Mouse (Mus musculus): ENCODE measurements around the gene Olfr510. TPM values are rescaled to one million over a fixed set of nuclear protein-coding genes. Genes with fewer than 3 reads are reported as not detected.
"Not testable (repeated sequence)": the region's sequence is repeated elsewhere in the genome, so short reads cannot be mapped to it uniquely, and the experiment has no call there.

Olfr510 gene
- not detected in 2 replicates for polyA plus RNA-seq (2012)

DNA sequence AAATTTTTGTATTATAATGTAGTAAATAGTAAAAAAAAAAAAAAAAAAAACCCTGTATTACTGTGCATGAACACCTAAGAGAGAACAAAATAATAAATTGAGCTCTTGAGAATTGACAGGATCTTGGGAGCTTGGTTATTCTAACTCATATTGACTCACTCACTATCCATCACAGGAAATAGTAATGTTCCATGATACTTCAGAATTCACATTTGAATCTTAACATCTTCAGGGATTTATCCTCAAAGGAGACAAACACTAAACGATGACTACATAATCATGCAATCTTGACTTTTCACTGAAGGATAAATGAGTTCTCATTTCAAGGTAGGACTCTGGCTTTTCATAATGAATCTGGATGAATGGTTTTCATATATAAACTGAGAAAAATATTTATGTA lies at the start of gene Olfr510:
Olfr510 (plus strand) TSS at position 301 of the 400 bp plus-strand sequence.
- Histone ChIP-seq H3K36me3 (ENCODE audit: control insufficient read depth) (no peaks in the 10 kb centered on the region), H3K4me1 (ENCODE audit: control insufficient read depth) (no peaks in the 10 kb centered on the region), H3K9me3 (ENCODE audit: control insufficient read depth, low read length) (no peaks in the 10 kb centered on the region), H3K27me3 (ENCODE audit: control insufficient read depth) (no peaks in the 10 kb centered on the region), H3K4me3 (replicated peaks) (no peak within 1 kb of the TSS)
- TF ChIP-seq TAL1 (IDR thresholded peaks at IDR 0.05; ENCODE audit: low read length), result no peak
- TF ChIP-seq GATA1 (IDR thresholded peaks at IDR 0.05; ENCODE audit: low read length), result no peak

DNA sequence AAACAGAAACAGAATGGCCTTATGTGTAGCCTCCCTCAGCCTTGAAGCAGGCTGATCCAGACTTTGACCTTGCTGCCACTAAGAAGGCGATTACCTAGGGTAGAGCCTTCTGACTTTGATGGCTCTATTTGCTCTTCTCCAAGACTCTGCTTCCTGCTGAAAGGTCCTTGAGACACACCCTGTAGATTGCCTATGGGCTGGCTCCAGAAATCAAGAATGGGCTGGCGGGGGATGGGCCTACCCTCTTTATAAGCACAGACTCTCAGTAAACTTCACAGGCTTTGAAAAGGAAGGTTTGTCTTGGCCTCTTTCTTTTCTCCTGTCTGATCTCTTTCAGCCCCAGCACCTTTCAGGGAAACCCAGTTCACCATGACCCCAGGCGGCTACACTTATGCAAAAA lies 49.4 kb upstream of the Olfr510 start:
- H3K4me3 ChIP-seq (replicated peaks); H3K27me3 ChIP-seq (ENCODE audit: control insufficient read depth); H3K9me3 ChIP-seq (ENCODE audit: control insufficient read depth, low read length); H3K36me3 ChIP-seq (ENCODE audit: control insufficient read depth); H3K4me1 ChIP-seq (ENCODE audit: control insufficient read depth): not testable (repeated sequence)

DNA sequence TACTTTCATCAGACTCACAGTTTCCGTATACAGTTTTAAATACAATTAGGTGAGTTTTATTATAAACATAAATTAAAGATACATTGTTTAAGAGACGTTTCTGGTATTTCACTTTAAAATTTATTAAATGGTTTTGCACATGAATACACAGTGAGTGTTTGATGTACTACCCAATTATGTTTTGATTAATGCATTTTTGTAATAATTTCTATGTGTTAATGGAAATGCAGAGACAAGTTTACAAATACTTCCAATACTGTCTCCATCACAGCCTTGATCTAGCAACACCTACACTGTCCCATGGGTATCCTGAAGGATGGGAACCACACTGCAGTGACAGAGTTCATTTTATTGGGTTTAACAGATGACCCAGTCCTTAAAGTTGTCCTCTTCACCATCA lies 44.7 kb upstream of the Olfr510 start, which contains the start of gene Olfr507:
Olfr507 (plus strand) TSS at position 301 of the 400 bp plus-strand sequence.
- Histone ChIP-seq H3K4me1 (ENCODE audit: control insufficient read depth) (no peaks in the 10 kb centered on the region), H3K27me3 (ENCODE audit: control insufficient read depth) (no peaks in the 10 kb centered on the region), H3K36me3 (ENCODE audit: control insufficient read depth) (no peaks in the 10 kb centered on the region), H3K9me3 (ENCODE audit: control insufficient read depth, low read length) (no peaks in the 10 kb centered on the region), H3K4me3 (replicated peaks) (no peak within 1 kb of the TSS)
- TF ChIP-seq GATA1 (IDR thresholded peaks at IDR 0.05; ENCODE audit: low read length), result no peak
- TF ChIP-seq TAL1 (IDR thresholded peaks at IDR 0.05; ENCODE audit: low read length), result no peak

DNA sequence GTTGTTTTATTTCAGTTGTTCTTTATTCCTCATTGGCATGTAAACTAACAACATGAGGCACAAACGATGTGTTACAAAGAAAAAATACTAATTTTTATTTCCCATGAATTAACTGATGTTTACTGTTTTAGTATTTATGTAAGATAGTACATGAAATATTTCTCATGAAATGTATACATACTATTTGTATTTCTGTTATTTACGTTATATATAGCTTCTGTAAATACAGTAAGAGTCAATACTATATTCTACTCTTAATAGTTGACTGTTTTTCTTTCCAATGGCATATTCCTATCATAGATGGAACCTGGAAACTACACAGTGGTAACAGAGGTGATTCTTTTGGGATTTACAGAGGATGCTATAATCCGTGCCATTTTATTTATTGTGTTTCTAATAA lies 36.5 kb upstream of the Olfr510 start, which contains the start of gene Olfr508:
Olfr508 (plus strand) TSS at position 301 of the 400 bp plus-strand sequence.
- TF ChIP-seq TAL1 (IDR thresholded peaks at IDR 0.05; ENCODE audit: low read length) (no peak), GATA1 (IDR thresholded peaks at IDR 0.05; ENCODE audit: low read length) (no peak)
- H3K4me3 ChIP-seq (replicated peaks), result no peak within 1 kb of the TSS
- no peaks in the 10 kb centered on the region for H3K27me3 ChIP-seq (ENCODE audit: control insufficient read depth)
- no peaks in the 10 kb centered on the region for H3K4me1 ChIP-seq (ENCODE audit: control insufficient read depth)
- no peaks in the 10 kb centered on the region for H3K36me3 ChIP-seq (ENCODE audit: control insufficient read depth)
- H3K9me3 ChIP-seq (ENCODE audit: control insufficient read depth, low read length), result peaks cover 6% of the 10 kb centered on the region

DNA sequence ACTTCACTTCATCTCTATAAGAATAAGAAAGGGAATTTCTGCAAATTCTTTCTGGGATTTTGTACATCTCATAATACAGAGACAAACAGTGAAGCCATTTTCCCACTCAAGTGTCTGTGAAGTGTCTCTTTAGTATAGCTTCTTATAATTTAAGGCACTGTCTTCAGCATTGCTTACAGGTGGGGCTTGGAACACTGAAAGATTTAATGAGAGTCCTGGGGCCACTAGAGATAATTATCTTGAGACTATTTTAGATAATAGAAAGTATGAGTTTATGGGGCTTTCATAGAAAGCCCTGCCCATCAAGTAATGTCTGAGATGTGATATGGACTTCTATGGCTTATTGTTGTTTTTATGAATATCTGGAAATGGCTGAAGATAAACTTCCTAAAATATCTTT lies 14.4 kb upstream of the Olfr510 start, which contains the start of gene Olfr509:
Olfr509 (minus strand) TSS at position 101 of the 400 bp plus-strand sequence.
- no peaks in the 10 kb centered on the region for H3K4me1 ChIP-seq (ENCODE audit: control insufficient read depth)
- H3K4me3 ChIP-seq (replicated peaks), result no peak within 1 kb of the TSS
- no peaks in the 10 kb centered on the region for H3K36me3 ChIP-seq (ENCODE audit: control insufficient read depth)
- TF ChIP-seq GATA1 (IDR thresholded peaks at IDR 0.05; ENCODE audit: low read length), result no peak
- no peak for TF ChIP-seq TAL1 (IDR thresholded peaks at IDR 0.05; ENCODE audit: low read length)
- no peaks in the 10 kb centered on the region for H3K9me3 ChIP-seq (ENCODE audit: control insufficient read depth, low read length)
- H3K27me3 ChIP-seq (ENCODE audit: control insufficient read depth), result no peaks in the 10 kb centered on the region

DNA sequence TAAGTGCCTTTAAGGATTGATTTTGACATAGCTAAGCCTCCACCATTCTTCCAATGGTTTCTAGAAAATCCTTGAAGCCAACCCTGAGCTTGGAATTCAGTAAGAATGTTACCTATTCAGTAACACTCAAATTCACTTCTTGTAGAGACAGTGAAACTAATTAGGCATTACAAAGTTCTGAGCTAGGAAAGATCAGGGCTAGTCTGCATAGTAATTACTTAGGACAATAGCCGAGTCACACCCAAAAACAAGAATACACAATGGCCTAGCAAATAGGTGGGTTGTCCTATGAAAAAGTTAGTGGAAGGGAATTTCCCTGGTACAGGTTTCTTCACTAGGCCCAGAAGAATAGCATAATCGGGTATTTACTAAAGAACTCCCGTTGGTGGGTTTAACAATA lies 3.8 kb upstream of the Olfr510 start:
- H3K36me3 ChIP-seq (ENCODE audit: control insufficient read depth), result no peaks in the 10 kb centered on the region
- H3K4me3 ChIP-seq (replicated peaks), result no peak overlapping the region
- H3K9me3 ChIP-seq (ENCODE audit: control insufficient read depth, low read length), result peaks cover 4% of the 10 kb centered on the region; the same call in 1 of the 2 replicates
- no peaks in the 10 kb centered on the region for H3K27me3 ChIP-seq (ENCODE audit: control insufficient read depth)
- no peak for TF ChIP-seq GATA1 (IDR thresholded peaks at IDR 0.05; ENCODE audit: low read length)
- H3K4me1 ChIP-seq (ENCODE audit: control insufficient read depth), result no peaks in the 10 kb centered on the region

DNA sequence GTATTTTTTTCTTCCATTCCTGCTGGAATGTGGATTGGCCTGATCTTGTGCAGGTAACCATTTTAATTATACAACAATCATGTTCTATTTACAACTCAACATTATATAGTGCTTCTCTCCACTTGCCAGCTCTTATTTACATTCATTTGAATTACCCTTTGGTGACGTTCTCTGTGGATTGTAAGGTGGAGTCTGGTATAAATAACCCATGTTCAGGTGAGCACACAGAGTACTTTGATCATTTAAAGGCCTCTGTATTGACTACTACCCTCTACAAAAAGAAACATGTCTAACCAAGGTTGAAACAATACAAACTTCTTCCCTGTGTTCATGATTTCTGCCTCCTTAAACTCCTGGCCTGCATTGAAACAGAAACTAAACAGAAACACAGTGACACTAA lies 4.8 kb downstream of the Olfr510 start:
- TF ChIP-seq GATA1 (IDR thresholded peaks at IDR 0.05; ENCODE audit: low read length), result no peak
- no peak for TF ChIP-seq TAL1 (IDR thresholded peaks at IDR 0.05; ENCODE audit: low read length)
- no peaks in the 10 kb centered on the region for H3K4me1 ChIP-seq (ENCODE audit: control insufficient read depth)
- H3K27me3 ChIP-seq (ENCODE audit: control insufficient read depth), result no peaks in the 10 kb centered on the region
- H3K9me3 ChIP-seq (ENCODE audit: control insufficient read depth, low read length), result peaks cover 2% of the 10 kb centered on the region; the same call in 1 of the 2 replicates
- H3K36me3 ChIP-seq (ENCODE audit: control insufficient read depth), result no peaks in the 10 kb centered on the region
- no peak overlapping the region for H3K4me3 ChIP-seq (replicated peaks)

DNA sequence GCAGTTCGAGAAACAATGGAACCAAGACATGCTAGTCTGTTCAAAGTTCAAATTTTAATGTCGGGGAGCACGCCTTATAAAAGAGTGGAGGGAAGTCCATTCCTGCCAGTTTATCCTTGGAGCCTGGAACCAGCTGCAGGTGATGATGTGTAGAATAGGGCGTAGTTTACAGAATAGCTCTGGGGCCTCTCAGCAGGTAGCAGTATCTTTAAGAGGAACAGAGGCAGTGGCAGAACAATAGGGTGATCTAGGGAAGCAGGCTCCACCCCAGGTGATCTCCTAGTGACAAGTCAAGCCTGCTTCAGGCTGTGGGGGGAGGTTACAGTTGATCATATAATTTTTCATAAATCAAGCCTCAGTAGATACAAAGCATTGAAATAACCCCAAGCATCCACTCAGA lies 12.7 kb downstream of the Olfr510 start:
- Histone ChIP-seq H3K4me3 (replicated peaks) (no peak overlapping the region), H3K27me3 (ENCODE audit: control insufficient read depth) (no peaks in the 10 kb centered on the region), H3K4me1 (ENCODE audit: control insufficient read depth) (no peaks in the 10 kb centered on the region), H3K36me3 (ENCODE audit: control insufficient read depth) (no peaks in the 10 kb centered on the region), H3K9me3 (ENCODE audit: control insufficient read depth, low read length) (peaks cover 11% of the 10 kb centered on the region; the same call in 1 of the 2 replicates)
- TF ChIP-seq TAL1 (IDR thresholded peaks at IDR 0.05; ENCODE audit: low read length) (no peak), GATA1 (IDR thresholded peaks at IDR 0.05; ENCODE audit: low read length) (no peak)

DNA sequence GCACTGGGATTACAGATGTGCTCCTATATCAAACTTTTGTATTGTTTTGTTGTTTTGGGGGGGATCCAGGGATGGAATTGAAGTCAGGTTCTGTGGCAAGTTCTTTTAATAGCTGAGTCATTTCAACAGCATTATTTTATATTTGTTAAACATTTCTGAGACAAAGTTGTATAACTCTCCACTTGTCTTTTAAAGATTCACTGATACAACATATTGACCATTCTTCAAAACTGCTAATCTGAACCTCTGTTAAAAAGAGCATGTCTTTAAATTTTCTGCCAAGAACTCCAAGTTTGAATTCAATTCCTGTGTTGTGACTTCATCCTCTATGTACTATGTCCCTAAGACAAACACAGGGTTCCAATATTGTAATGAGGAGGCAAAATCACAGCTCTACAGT lies 46.8 kb downstream of the Olfr510 start, which contains the start of gene Olfr512:
Olfr512 (plus strand) TSS at position 301 of the 400 bp plus-strand sequence.
- TF ChIP-seq GATA1 (IDR thresholded peaks at IDR 0.05; ENCODE audit: low read length) (no peak), TAL1 (IDR thresholded peaks at IDR 0.05; ENCODE audit: low read length) (no peak)
- no peaks in the 10 kb centered on the region for H3K27me3 ChIP-seq (ENCODE audit: control insufficient read depth)
- H3K36me3 ChIP-seq (ENCODE audit: control insufficient read depth), result no peaks in the 10 kb centered on the region
- H3K9me3 ChIP-seq (ENCODE audit: control insufficient read depth, low read length), result peaks cover 6% of the 10 kb centered on the region
- H3K4me1 ChIP-seq (ENCODE audit: control insufficient read depth), result no peaks in the 10 kb centered on the region
- no peak within 1 kb of the TSS for H3K4me3 ChIP-seq (replicated peaks)

Other genes with a start within 250 kb of the Olfr510 start
- not detected in 2 replicates for gene Olfr497, start 246.0 kb upstream of the Olfr510 start, polyA plus RNA-seq (2012)
- gene Olfr498, start 201.1 kb upstream of the Olfr510 start, polyA plus RNA-seq (2012), result not detected in 2 replicates
- not detected in 2 replicates for gene Olfr502, start 141.4 kb upstream of the Olfr510 start, polyA plus RNA-seq (2012)
- not detected in 2 replicates for gene Olfr503, start 121.9 kb upstream of the Olfr510 start, polyA plus RNA-seq (2012)
- not detected in 2 replicates for gene Olfr504, start 100.6 kb upstream of the Olfr510 start, polyA plus RNA-seq (2012)
- not detected in 2 replicates for gene Olfr506, start 55.6 kb upstream of the Olfr510 start, polyA plus RNA-seq (2012)
- gene Olfr507, start 44.6 kb upstream of the Olfr510 start, polyA plus RNA-seq (2012), result not detected in 2 replicates
- gene Olfr508, start 36.4 kb upstream of the Olfr510 start, polyA plus RNA-seq (2012), result not detected in 2 replicates
- gene Olfr509, start 14.5 kb upstream of the Olfr510 start, polyA plus RNA-seq (2012), result 0.02 TPM in 1 of 2 replicates, not detected in the other
- not detected in 2 replicates for gene Olfr512, start 46.9 kb downstream of the Olfr510 start, polyA plus RNA-seq (2012)
- not detected in 2 replicates for gene Olfr513, start 84.6 kb downstream of the Olfr510 start, polyA plus RNA-seq (2012)
- not detected in 2 replicates for gene Olfr514, start 159.6 kb downstream of the Olfr510 start, polyA plus RNA-seq (2012)
- gene Olfr516, start 184.1 kb downstream of the Olfr510 start, polyA plus RNA-seq (2012), result not detected in 2 replicates
- not detected in 2 replicates for gene Olfr517, start 206.0 kb downstream of the Olfr510 start, polyA plus RNA-seq (2012)
- 0.01 TPM in 1 of 2 replicates, not detected in the other for gene Olfr518, start 218.6 kb downstream of the Olfr510 start, polyA plus RNA-seq (2012)
- not detected in 2 replicates for gene Olfr519, start 228.0 kb downstream of the Olfr510 start, polyA plus RNA-seq (2012)

All from erythroblast, embryonic 14.5 days (primary cell).